9 mouse cellular contexts compared by ENCODE assay signal in genomic region chr13:34964419-34964818, GRCm38 (mm10). TPM values are rescaled to one million over a fixed set of nuclear protein-coding genes. Genes with fewer than 3 reads are reported as not detected.
A peak's percentile ranks its signal among the peaks of the same experiment; 100 is the strongest.
DNase-seq lines count a peak whose midpoint lies in the region; ATAC-seq and TF ChIP-seq lines count a peak whose summit lies in the region.
"Had no signal": no experiment of that assay in that cellular context is flagged by ENCODE, and none has a peak within 500 bp of the region (broad histone marks: within the 10 kb centered on the region; RNA-seq: fewer than 3 reads in every experiment).

No protein-coding gene starts in this region.

- H3K27me3 ChIP-seq in heart, embryonic 11.5 days (ENCODE audit: control insufficient read depth, insufficient read depth, low read length) = peaks cover 15% of the 10 kb centered on the region
- peaks cover 7% of the 10 kb centered on the region for H3K27me3 ChIP-seq in hindbrain, embryonic 14.5 days (ENCODE audit: control insufficient read depth, insufficient read depth, low read length)
- peaks cover 19% of the 10 kb centered on the region for H3K27me3 ChIP-seq in liver, postnatal 0 days (ENCODE audit: insufficient read depth, low read length)
- H3K27me3 ChIP-seq: CH12.LX had no signal

- H3K9me3 ChIP-seq in heart, embryonic 11.5 days (replicated peaks; ENCODE audit: control insufficient read depth, low read length) = no peaks in the 10 kb centered on the region
- no peaks in the 10 kb centered on the region for H3K9me3 ChIP-seq in hindbrain, embryonic 14.5 days (ENCODE audit: control insufficient read depth, low read length)
- H3K9me3 ChIP-seq in liver, postnatal 0 days (ENCODE audit: low read length) = no peaks in the 10 kb centered on the region

- 0 out of 2 replicates have a peak, but pooled peaks cover 3% of the 10 kb centered on the region for H3K4me1 ChIP-seq in heart, embryonic 11.5 days (ENCODE audit: control insufficient read depth, insufficient read depth, low read length)
- H3K4me1 ChIP-seq in hindbrain, embryonic 14.5 days (replicated peaks; ENCODE audit: control insufficient read depth, insufficient read depth, low read length) = peaks cover 11% of the 10 kb centered on the region
- peaks cover 9% of the 10 kb centered on the region for H3K4me1 ChIP-seq in liver, postnatal 0 days (ENCODE audit: insufficient read depth)

- no peak overlapping the region for H3K9ac ChIP-seq in heart, embryonic 11.5 days (ENCODE audit: low read depth, low read length)
- peak overlapping the region; percentile 51 for H3K9ac ChIP-seq in hindbrain, embryonic 14.5 days
- H3K9ac ChIP-seq in liver, postnatal 0 days (replicated peaks) = no peak overlapping the region

- no peak for TF ChIP-seq CTCF in liver, postnatal 0 days (IDR thresholded peaks at IDR 0.05; ENCODE audit: low read depth)

- no peak for TF ChIP-seq EP300 in liver, postnatal 0 days (IDR thresholded peaks at IDR 0.05; ENCODE audit: low read depth)

- H3K4me3 ChIP-seq in heart, embryonic 11.5 days (ENCODE audit: low read depth, low read length) = peak overlapping the region; percentile 54
- H3K4me3 ChIP-seq in hindbrain, embryonic 14.5 days (replicated peaks; ENCODE audit: low read length) = peak overlapping the region; percentile 37
- peak overlapping the region; percentile 37 for H3K4me3 ChIP-seq in liver, postnatal 0 days (ENCODE audit: low read depth, low read length)

- no peak for ATAC-seq in heart, embryonic 11.5 days (replicated peaks; ENCODE audit: insufficient number of reproducible peaks, low FRiP score, low TSS enrichment)
- no peak for ATAC-seq in hindbrain, embryonic 14.5 days (ENCODE audit: low FRiP score)
- ATAC-seq in liver, postnatal 0 days = no peak

- no peaks in the 10 kb centered on the region for H3K36me3 ChIP-seq in heart, embryonic 11.5 days (ENCODE audit: control insufficient read depth, insufficient read depth, low read length)
- no peaks in the 10 kb centered on the region for H3K36me3 ChIP-seq in hindbrain, embryonic 14.5 days (replicated peaks; ENCODE audit: control insufficient read depth, insufficient read depth)
- no peaks in the 10 kb centered on the region for H3K36me3 ChIP-seq in liver, postnatal 0 days (replicated peaks; ENCODE audit: insufficient read depth, low read length)

- H3K4me2 ChIP-seq in heart, embryonic 11.5 days = peak overlapping the region; percentile 91
- peak overlapping the region; percentile 77 for H3K4me2 ChIP-seq in hindbrain, embryonic 14.5 days (replicated peaks)
- H3K4me2 ChIP-seq in liver, postnatal 0 days (ENCODE audit: low read depth, low read length) = peak overlapping the region; percentile 77

- WGBS in heart, embryonic 11.5 days (ENCODE audit: insufficient replicate concordance) = 4% methylated on average over 14 of the region's 14 CpGs
- 4% methylated on average over 14 of the region's 14 CpGs for WGBS in hindbrain, embryonic 14.5 days
- 7% methylated on average over 14 of the region's 14 CpGs for WGBS in liver, postnatal 0 days (ENCODE audit: insufficient replicate concordance)

- no peak for DNase-seq in heart, adult 11 months
- DNase-seq in embryo, embryonic 11 days = peak; percentile 13
- DNase-seq in hindbrain, embryonic 14.5 days (ENCODE audit: low spot score) = peak; percentile 35
- DNase-seq in liver, postnatal 0 days = no peak
- no peak for DNase-seq in urinary bladder, postnatal 10 days (ENCODE audit: low spot score)
- DNase-seq in cerebellum, adult 11-12 months = no peak
- DNase-seq in spleen, postnatal 10 days (ENCODE audit: low spot score in 2 of 2) = no peak

- H3K27ac ChIP-seq in heart, embryonic 11.5 days (ENCODE audit: low read depth, low read length) = no peak overlapping the region
- H3K27ac ChIP-seq in hindbrain, embryonic 14.5 days = no peak overlapping the region
- H3K27ac ChIP-seq in liver, postnatal 0 days (ENCODE audit: low read depth) = no peak overlapping the region

RNA-seq across cellular contexts. Expression of gene Eci3, which starts 0.8 kb away (rescaled TPM):
- polyA plus RNA-seq in heart, embryonic 11.5 days (2014; fragmentation: Nextera tagmentation; extraction: Ambion mirVana) = 0.39 and 0.51 TPM in 2 replicates
- 0.86 and 1.1 TPM in 2 replicates for polyA plus RNA-seq in hindbrain, embryonic 14.5 days (2014; fragmentation: Nextera tagmentation; extraction: Ambion mirVana)
- polyA plus RNA-seq in liver, postnatal 0 days (2015; fragmentation: Nextera tagmentation; extraction: Ambion mirVana) = 0.08 TPM in 1 of 2 replicates, not detected in the other

RNA-seq across cellular contexts. Expression of gene 4933417A18Rik, which starts 40.2 kb away (rescaled TPM):
- polyA plus RNA-seq in heart, embryonic 11.5 days (2014; fragmentation: Nextera tagmentation; extraction: Ambion mirVana) = not detected in 2 replicates
- not detected in 2 replicates for polyA plus RNA-seq in hindbrain, embryonic 14.5 days (2014; fragmentation: Nextera tagmentation; extraction: Ambion mirVana)
- not detected in 2 replicates for polyA plus RNA-seq in liver, postnatal 0 days (2015; fragmentation: Nextera tagmentation; extraction: Ambion mirVana)

RNA-seq across cellular contexts. Expression of gene Fam217a, which starts 40.3 kb away (rescaled TPM):
- polyA plus RNA-seq in heart, embryonic 11.5 days (2014; fragmentation: Nextera tagmentation; extraction: Ambion mirVana) = 2.4 and 2.7 TPM in 2 replicates
- 0.67 and 1.4 TPM in 2 replicates for polyA plus RNA-seq in hindbrain, embryonic 14.5 days (2014; fragmentation: Nextera tagmentation; extraction: Ambion mirVana)
- polyA plus RNA-seq in liver, postnatal 0 days (2015; fragmentation: Nextera tagmentation; extraction: Ambion mirVana) = 0.15 and 0.34 TPM in 2 replicates

Comparison
In these comparisons a context has a peak if more than half of its experiments do, and no peak if none do; other contexts are left out.
1. DNase-seq: peak in embryo, embryonic 11 days (single experiment) and hindbrain, embryonic 14.5 days (single experiment); none in heart, adult 11 months (single experiment), liver, postnatal 0 days (single experiment), urinary bladder, postnatal 10 days (single experiment), cerebellum, adult 11-12 months (single experiment) and spleen, postnatal 10 days (0 of 2).
2. Peak in every context shown above with its lines, with median percentiles within 50 percentile points of each other: H3K4me2 ChIP-seq and H3K4me3 ChIP-seq.